Mouse (Mus musculus) megakaryocyte progenitor cell, adult 5-6 weeks (primary cell): ENCODE measurements around the gene Oprm1. TPM values are rescaled to one million over a fixed set of nuclear protein-coding genes. Genes with fewer than 3 reads are reported as not detected.

ENCODE experiments used
- ATAC-seq: replicated peaks from 2 replicates; pipeline ENCODE4 v1.8.0; 2016; ENCODE audit warnings: mild to moderate bottlenecking, moderate TSS enrichment, inconsistent platforms; ENCODE audit not compliant: poor library complexity
- total RNA-seq, 2 experiments: library from RNA; stranded (forward) in 1 of 2; stranded (reverse) in 1 of 2; fragments of 157-497, 149-512 nt in 1 of 2; fragments of 200-1000 nt in 1 of 2; gene quantifications; 2 replicates each; pipeline versions ENCODE4 v1.2.3 to v1.2.4; 2015 to 2017

Gene Oprm1
- total RNA-seq, 2 experiments from 2014 or later, result not detected

- ATAC-seq, result no peak
Measured at GRCm38 (mm10) chr10:7077389-7077808, 319.1 kb downstream of the Oprm1 start.

- ATAC-seq, result no peak
Measured at GRCm38 (mm10) chr10:7077971-7078370, 319.7 kb downstream of the Oprm1 start.

Other genes starting within 250 kb of the Oprm1 start
- not detected in 2 replicates for gene Gm10945, start 3.3 kb downstream of the Oprm1 start, total RNA-seq (2015)
- not detected in 2 replicates for gene Gm10945, start 3.3 kb downstream of the Oprm1 start, total RNA-seq (2017)